Mouse (Mus musculus): ENCODE data around the gene Olfr749. TPM values are rescaled to one million over a fixed set of nuclear protein-coding genes. Genes with fewer than 3 reads are reported as not detected.
"Not testable (repeated sequence)": the region's sequence is repeated elsewhere in the genome, so short reads cannot be mapped to it uniquely, and the experiment has no call there.

The Olfr749 gene
- polyA plus RNA-seq (2016; fragmentation: Nextera tagmentation; extraction: Ambion mirVana), result not detected in 2 replicates

DNA sequence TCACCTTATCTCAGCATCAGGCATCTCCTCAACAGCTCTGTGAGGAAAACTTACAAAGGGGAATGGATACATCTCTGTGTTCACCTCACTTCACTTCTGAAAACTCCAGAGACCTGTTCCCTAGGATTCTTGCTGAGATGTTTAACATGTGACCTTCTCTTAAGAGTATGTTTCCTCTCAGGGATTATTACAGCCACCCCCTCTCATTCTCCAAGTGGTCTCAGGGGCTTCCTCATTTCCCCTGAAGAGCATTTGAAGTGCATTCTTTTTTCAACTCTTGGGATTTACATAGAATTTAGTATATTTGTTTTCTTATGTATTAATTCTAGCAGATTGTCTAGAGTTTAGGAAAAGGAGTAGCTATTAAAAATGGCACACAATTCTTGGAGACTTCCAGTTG, at the start of gene Olfr749:
Olfr749 (minus strand) TSS at position 101 of the 400 bp plus-strand sequence.
- DNase-seq (ENCODE audit: low spot score), result no peak
- Histone ChIP-seq H3K36me3 (no peaks in the 10 kb centered on the region), H3K4me1 (no peaks in the 10 kb centered on the region), H3K27ac (no peak within 1 kb of the TSS), H3K9me3 (no peaks in the 10 kb centered on the region), H3K27me3 (ENCODE audit: insufficient read depth, poor library complexity, severe bottlenecking) (no peaks in the 10 kb centered on the region), H3K4me3 (no peak within 1 kb of the TSS)

DNA sequence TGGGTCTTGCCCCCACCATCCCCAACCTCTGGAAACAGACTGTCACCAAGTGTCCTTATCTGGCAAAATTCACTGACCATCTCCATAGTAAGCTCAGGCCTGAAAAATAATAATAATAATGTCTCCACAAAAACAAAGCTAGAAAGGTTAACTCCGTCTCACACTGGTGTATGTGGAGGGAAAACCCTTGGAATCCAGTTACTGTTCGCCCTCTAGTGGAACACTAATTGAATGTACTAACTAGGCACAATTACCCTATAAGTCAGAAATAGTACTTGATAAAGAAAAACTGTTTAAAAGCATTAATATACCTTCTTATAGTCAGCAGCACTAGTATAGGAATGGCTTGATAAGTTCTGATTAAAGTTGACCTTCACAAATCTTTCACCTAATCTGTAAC, 43.3 kb upstream of the Olfr749 start:
- no peaks in the 10 kb centered on the region for H3K9me3 ChIP-seq
- 6% methylated on average over 2 of the region's 2 CpGs for WGBS
- DNase-seq (ENCODE audit: low spot score), result peak; percentile 14

GRCm38 (mm10) chr14:50785251-50785637, 40.4 kb upstream of the Olfr749 start, which contains the start of gene Ttc5:
Gene Ttc5 (minus strand): TSS chr14:50785519.
- Histone ChIP-seq H3K9me3 (no peaks in the 10 kb centered on the region), H3K36me3 (peaks cover 14% of the 10 kb centered on the region), H3K4me3 (peak within 1 kb of the TSS; percentile 77), H3K27ac (peak within 1 kb of the TSS; percentile 86), H3K27me3 (ENCODE audit: insufficient read depth, poor library complexity, severe bottlenecking) (no peaks in the 10 kb centered on the region), H3K4me1 (no peaks in the 10 kb centered on the region; the same call in 1 of the 2 replicates)
- under 1% methylated on average over 21 of the region's 21 CpGs for WGBS
- peak; percentile 94 for DNase-seq (ENCODE audit: low spot score)

More for the DNA sequence above, 43.3 kb upstream of the Olfr749 start:
- H3K4me1 ChIP-seq, result no peaks in the 10 kb centered on the region; the same call in 1 of the 2 replicates
- no peaks in the 10 kb centered on the region for H3K27me3 ChIP-seq (ENCODE audit: insufficient read depth, poor library complexity, severe bottlenecking)
- H3K27ac ChIP-seq, result no peak overlapping the region
- no peak overlapping the region for H3K4me3 ChIP-seq
- no peaks in the 10 kb centered on the region for H3K36me3 ChIP-seq

DNA sequence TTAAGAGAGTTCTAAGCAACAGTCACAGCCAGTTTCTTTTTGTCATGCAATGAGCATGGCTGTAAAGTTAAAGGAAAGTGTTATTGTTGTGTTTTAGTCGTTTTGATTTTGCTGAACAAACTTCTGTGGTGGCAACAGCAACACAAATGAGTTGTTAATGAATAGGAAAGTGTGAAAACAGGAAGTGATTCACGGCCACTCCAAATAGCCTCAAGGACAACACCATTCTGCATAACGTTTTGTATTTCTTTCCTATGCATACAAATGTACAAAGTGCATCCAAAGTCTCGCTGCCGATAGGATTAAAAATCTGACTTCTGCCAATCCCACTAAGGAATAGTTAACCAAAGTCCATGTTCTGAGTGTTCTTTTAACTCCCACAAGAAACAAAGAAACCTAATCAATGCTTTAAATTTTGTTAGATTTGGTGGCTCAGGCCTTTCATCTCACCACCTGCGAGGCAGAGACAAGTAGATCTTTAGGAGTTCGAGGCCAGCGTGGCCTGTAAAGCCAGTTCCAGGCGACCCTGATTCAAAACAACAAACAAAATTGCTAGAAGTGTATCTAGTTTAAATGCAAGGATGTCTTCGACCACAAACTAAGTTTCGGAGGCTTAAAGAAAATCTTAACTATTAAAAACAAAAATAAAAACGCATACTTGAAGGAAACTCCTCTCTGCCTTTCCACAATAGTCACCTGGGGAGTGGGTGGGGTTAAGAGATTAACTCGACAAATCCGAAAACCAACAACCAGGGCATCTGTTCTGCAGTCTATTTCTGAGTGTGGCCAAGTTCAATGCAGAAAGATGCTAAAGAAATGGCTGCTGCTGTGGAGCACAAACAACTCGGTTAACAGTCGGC, 39.7 kb upstream of the Olfr749 start:
- H3K36me3 ChIP-seq, result peaks cover 15% of the 10 kb centered on the region
- WGBS, result 25% methylated on average over 16 of the region's 16 CpGs
- no peaks in the 10 kb centered on the region; the same call in 1 of the 2 replicates for H3K4me1 ChIP-seq
- H3K4me3 ChIP-seq, result peak overlapping the region; percentile 77
- H3K27ac ChIP-seq, result peak overlapping the region; percentile 86
- H3K27me3 ChIP-seq (ENCODE audit: insufficient read depth, poor library complexity, severe bottlenecking), result no peaks in the 10 kb centered on the region
- no peak for DNase-seq (ENCODE audit: low spot score)
- no peaks in the 10 kb centered on the region for H3K9me3 ChIP-seq

- Histone ChIP-seq H3K4me1 (no peaks in the 10 kb centered on the region; the same call in 1 of the 2 replicates), H3K27ac (no peak overlapping the region), H3K9me3 (no peaks in the 10 kb centered on the region), H3K36me3 (peaks cover 22% of the 10 kb centered on the region), H3K27me3 (ENCODE audit: insufficient read depth, poor library complexity, severe bottlenecking) (no peaks in the 10 kb centered on the region), H3K4me3 (no peak overlapping the region)
- DNase-seq (ENCODE audit: low spot score), result no peak
- WGBS, result 89% methylated on average over 3 of the region's 3 CpGs
Observed at GRCm38 (mm10) chr14:50782166-50782565, 37.3 kb upstream of the Olfr749 start.

GRCm38 (mm10) chr14:50771342-50771741, 26.4 kb upstream of the Olfr749 start:
- 77% methylated on average over 2 of the region's 2 CpGs for WGBS
- Histone ChIP-seq H3K27ac (no peak overlapping the region), H3K4me1 (no peaks in the 10 kb centered on the region), H3K27me3 (ENCODE audit: insufficient read depth, poor library complexity, severe bottlenecking) (no peaks in the 10 kb centered on the region), H3K36me3 (peaks cover 85% of the 10 kb centered on the region), H3K9me3 (no peaks in the 10 kb centered on the region), H3K4me3 (no peak overlapping the region)
- no peak for DNase-seq (ENCODE audit: low spot score)

DNA sequence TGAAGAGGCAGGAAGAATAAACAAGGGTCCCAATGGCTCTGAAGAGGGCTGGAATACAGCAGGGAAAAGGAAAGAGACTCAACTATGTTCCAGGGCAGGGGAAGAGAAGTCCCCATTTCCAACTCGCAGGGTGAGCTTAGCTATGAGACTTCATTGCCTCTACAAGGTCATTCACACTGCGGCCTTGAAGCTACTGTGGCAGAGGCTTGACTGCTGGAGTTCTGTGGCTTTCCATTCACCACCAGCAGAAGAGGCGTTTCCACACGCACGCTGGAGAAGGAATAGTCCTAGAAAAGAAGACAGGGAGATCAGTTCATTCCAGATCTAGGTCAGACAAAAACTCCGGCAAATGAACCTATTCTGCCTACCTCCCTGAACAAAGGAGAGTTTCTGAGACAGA, 20.8 kb upstream of the Olfr749 start:
- peaks cover 56% of the 10 kb centered on the region for H3K36me3 ChIP-seq
- no peak overlapping the region for H3K4me3 ChIP-seq
- DNase-seq (ENCODE audit: low spot score), result no peak
- H3K27me3 ChIP-seq (ENCODE audit: insufficient read depth, poor library complexity, severe bottlenecking), result no peaks in the 10 kb centered on the region
- no peaks in the 10 kb centered on the region for H3K4me1 ChIP-seq
- WGBS, result 86% methylated on average over 6 of the region's 6 CpGs
- H3K27ac ChIP-seq, result no peak overlapping the region
- H3K9me3 ChIP-seq, result no peaks in the 10 kb centered on the region

DNA sequence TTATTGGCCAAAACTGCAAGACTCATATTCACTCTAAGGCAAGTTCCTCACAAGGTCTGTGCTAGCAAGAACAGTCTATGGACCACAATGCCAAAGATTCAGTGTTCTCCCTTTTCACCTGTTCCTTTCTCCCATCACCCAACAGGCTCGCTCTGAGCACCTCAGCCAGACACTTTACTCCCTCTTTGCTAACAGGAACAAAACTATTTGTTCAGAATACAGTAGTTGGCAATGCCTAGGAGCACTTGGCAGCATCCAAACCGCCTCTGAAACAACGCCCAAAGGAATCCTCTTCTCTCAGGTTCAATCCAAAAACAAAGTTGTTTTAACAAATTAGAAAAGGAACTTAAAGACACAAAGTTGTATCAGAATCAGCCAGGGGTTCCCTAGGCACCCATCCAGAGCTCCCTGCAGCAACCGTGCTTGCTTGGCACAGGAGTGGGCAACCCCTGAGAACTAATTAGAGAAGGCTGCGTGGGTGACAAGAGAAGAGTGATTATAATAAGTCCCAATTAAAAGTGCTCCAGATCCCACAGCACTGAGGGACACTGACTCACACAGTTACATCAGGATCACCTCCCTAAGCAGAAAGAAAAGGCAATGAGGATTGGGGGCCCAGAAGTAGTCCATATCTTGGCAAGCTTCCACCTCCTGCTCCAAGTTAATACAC, 13.7 kb upstream of the Olfr749 start:
- Histone ChIP-seq H3K27ac (no peak overlapping the region), H3K9me3 (no peaks in the 10 kb centered on the region), H3K4me1 (no peaks in the 10 kb centered on the region), H3K27me3 (ENCODE audit: insufficient read depth, poor library complexity, severe bottlenecking) (no peaks in the 10 kb centered on the region), H3K4me3 (no peak overlapping the region), H3K36me3 (0 out of 2 replicates have a peak, but pooled peaks cover 4% of the 10 kb centered on the region)
- whole genome bisulfite sequencing, result 78% methylated on average over 5 of the region's 5 CpGs
- DNase-seq (ENCODE audit: low spot score), result no peak

- WGBS, result 70% methylated on average over 2 of the region's 2 CpGs
- Histone ChIP-seq H3K4me3 (no peak overlapping the region), H3K27ac (no peak overlapping the region), H3K36me3 (no peaks in the 10 kb centered on the region), H3K27me3 (ENCODE audit: insufficient read depth, poor library complexity, severe bottlenecking) (no peaks in the 10 kb centered on the region), H3K4me1 (no peaks in the 10 kb centered on the region), H3K9me3 (no peaks in the 10 kb centered on the region)
- DNase-seq (ENCODE audit: low spot score), result no peak
Observed at GRCm38 (mm10) chr14:50741584-50741983, 3.3 kb downstream of the Olfr749 start.

- no peaks in the 10 kb centered on the region for H3K36me3 ChIP-seq
- DNase-seq (ENCODE audit: low spot score), result no peak
- H3K27ac ChIP-seq, result no peak overlapping the region
- 68% methylated on average over 2 of the region's 2 CpGs for WGBS
- no peak overlapping the region for H3K4me3 ChIP-seq
- no peaks in the 10 kb centered on the region for H3K27me3 ChIP-seq (ENCODE audit: insufficient read depth, poor library complexity, severe bottlenecking)
- H3K9me3 ChIP-seq, result no peaks in the 10 kb centered on the region
- H3K4me1 ChIP-seq, result no peaks in the 10 kb centered on the region
Observed at GRCm38 (mm10) chr14:50740334-50740733, 4.6 kb downstream of the Olfr749 start.

DNA sequence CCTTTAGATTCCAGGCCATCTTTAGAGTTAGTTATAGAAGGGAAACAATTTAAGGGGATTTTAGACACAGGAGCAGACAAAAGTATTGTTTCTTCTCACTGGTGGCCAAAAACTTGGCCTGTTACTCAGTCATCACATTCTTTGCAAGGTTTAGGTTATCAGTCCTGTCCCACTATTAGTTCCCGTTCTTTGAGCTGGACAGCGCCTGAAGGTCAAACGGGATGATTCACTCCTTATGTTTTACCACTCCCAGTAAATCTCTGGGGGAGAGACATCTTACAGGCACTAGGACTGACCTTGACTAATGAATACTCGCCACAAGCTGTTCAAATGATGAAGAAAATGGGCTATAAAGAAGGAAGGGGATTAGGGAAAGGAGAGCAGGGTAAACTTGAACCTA, 22.5 kb downstream of the Olfr749 start:
- not testable (repeated sequence) for H3K4me3 ChIP-seq; DNase-seq (ENCODE audit: low spot score); H3K27me3 ChIP-seq (ENCODE audit: insufficient read depth, poor library complexity, severe bottlenecking); H3K27ac ChIP-seq; H3K9me3 ChIP-seq; H3K4me1 ChIP-seq; H3K36me3 ChIP-seq
- 75% methylated on average over 4 of the region's 4 CpGs for WGBS

DNA sequence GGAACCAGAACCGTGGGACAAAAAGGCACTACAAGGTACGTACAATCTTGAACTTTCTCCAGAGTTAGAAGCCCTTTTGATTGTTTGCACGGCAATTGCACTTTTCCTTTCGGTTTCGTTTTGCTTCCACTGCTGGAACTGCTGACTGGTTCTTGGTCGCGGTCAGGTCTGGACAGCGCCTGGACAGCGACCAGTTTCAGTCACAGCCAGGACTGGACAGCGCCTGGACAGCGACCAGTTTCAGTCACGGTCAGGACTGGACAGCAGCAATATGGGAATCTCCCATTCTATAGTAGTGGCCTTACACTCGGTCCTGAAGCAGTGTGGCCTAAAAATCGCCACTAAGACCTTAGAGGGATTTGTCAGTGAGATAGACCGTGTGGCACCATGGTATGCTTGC, 25.0 kb downstream of the Olfr749 start:
- not testable (repeated sequence) for H3K4me3 ChIP-seq; H3K27me3 ChIP-seq (ENCODE audit: insufficient read depth, poor library complexity, severe bottlenecking); DNase-seq (ENCODE audit: low spot score); H3K36me3 ChIP-seq; H3K27ac ChIP-seq; H3K4me1 ChIP-seq; H3K9me3 ChIP-seq
- 87% methylated on average over 15 of the region's 15 CpGs for WGBS

DNA sequence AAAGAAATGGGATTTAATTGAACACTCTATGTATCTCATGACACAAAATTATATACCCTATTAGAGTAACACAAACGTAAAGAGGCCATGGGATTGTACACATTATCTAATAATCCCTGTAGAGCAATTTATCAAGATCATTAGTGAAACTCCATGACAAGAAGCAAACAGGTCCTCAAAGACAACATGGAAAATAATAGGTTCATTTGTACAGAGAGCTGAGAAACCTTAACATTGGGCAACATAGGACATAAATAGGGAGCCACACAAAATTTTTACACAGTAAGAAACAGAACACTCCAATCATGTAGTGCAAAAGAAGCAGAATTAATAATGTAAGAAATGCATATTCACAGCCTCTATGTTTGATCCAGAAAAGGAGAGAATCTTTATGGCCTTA, 37.8 kb downstream of the Olfr749 start, which contains the start of gene Olfr748:
Olfr748 (plus strand) TSS at position 301 of the 400 bp plus-strand sequence.
- no peak within 1 kb of the TSS for H3K27ac ChIP-seq
- no peak for DNase-seq (ENCODE audit: low spot score)
- H3K4me3 ChIP-seq, result no peak within 1 kb of the TSS
- H3K36me3 ChIP-seq, result no peaks in the 10 kb centered on the region
- no peaks in the 10 kb centered on the region for H3K9me3 ChIP-seq
- H3K27me3 ChIP-seq (ENCODE audit: insufficient read depth, poor library complexity, severe bottlenecking), result no peaks in the 10 kb centered on the region
- 66% methylated on average over 1 of the region's 1 CpGs for WGBS
- no peaks in the 10 kb centered on the region for H3K4me1 ChIP-seq

Data from heart, embryonic 10.5 days (tissue).